Mouse (Mus musculus) kidney, postnatal 0 days (tissue): ENCODE results near the gene Tmem52. TPM values are rescaled to one million over a fixed set of nuclear protein-coding genes. Genes with fewer than 3 reads are reported as not detected.
A peak's percentile ranks its signal among the peaks of the same experiment; 100 is the strongest.
"Not testable (repeated sequence)": the region's sequence is repeated elsewhere in the genome, so short reads cannot be mapped to it uniquely, and the experiment has no call there.

Experiments
- ATAC-seq: fragments of 200-750 bp; cut with Nextera tagmentation; replicated peaks from 2 replicates; pipeline ENCODE4 v1.8.0; 2017; ENCODE audit warnings: low read depth, moderate number of reproducible peaks, moderate TSS enrichment, moderate library complexity; ENCODE audit not compliant: low FRiP score
- DNase-seq: peaks from one replicate; pipeline ENCODE4 v3.0.0-alpha.2; 2016; ENCODE audit warnings: low spot score
- H3K27ac ChIP-seq: fragments of 300-500 bp; sonication (generic); 2 replicates; pipeline ENCODE4 v1.5.1; 2014; ENCODE audit warnings: mild to moderate bottlenecking
- H3K27me3 ChIP-seq: fragments of 300-500 bp; sonication (generic); 2 replicates; pipeline ENCODE4 v1.6.1; 2014; ENCODE audit warnings: low read length, mixed read lengths; ENCODE audit not compliant: insufficient read depth
- H3K36me3 ChIP-seq: fragments of 300-500 bp; sonication (generic); 2 replicates; pipeline ENCODE4 v1.6.1; 2014; ENCODE audit warnings: low read length, mixed read lengths; ENCODE audit not compliant: insufficient read depth
- H3K4me1 ChIP-seq: fragments of 300-500 bp; sonication (generic); replicated peaks from 2 replicates; pipeline ENCODE4 v1.6.1; 2014; ENCODE audit warnings: antibody characterized with exemption, low read length, mixed read lengths; ENCODE audit not compliant: insufficient read depth
- H3K4me2 ChIP-seq: fragments of 300-500 bp; sonication (generic); 2 replicates; pipeline ENCODE4 v1.6.1; 2014; ENCODE audit warnings: mild to moderate bottlenecking, low read length, moderate library complexity, mixed read lengths
- H3K4me3 ChIP-seq: fragments of 300-500 bp; sonication (generic); replicated peaks from 2 replicates; pipeline ENCODE4 v1.5.1; 2014; ENCODE audit warnings: low read depth, low read length
- H3K9ac ChIP-seq: fragments of 300-500 bp; sonication (generic); 2 replicates; pipeline ENCODE4 v1.6.1; 2014; ENCODE audit warnings: low read depth, low read length
- H3K9me3 ChIP-seq: fragments of 300-500 bp; sonication (generic); replicated peaks from 2 replicates; pipeline ENCODE4 v1.6.1; 2016; ENCODE audit warnings: low read length, inconsistent platforms, mixed read lengths
- CTCF ChIP-seq: IDR thresholded peaks from 2 replicates; pipeline ENCODE4 v1.5.1; 2016; ENCODE audit warnings: antibody characterized with exemption, low read depth, mild to moderate bottlenecking, moderate library complexity
- WGBS: fragments of 180-500 bp; shearing (Covaris S2); extraction: QIAGEN DNeasy Blood & Tissue Kit; methylation state at CpG from one replicate; pipeline ENCODE4 v1.1.7; 2014; 5-methylcytosine and 5-hydroxymethylcytosine counted together
- polyA plus RNA-seq: library from polyadenylated mRNA; unstranded; fragments of >200 nt; fragmentation: Nextera tagmentation; extraction: Ambion mirVana; gene quantifications from 2 replicates; pipeline ENCODE4 v1.2.1, GENCODE M21; 2015

The Tmem52 gene
- polyA plus RNA-seq = 6.5 and 7.3 TPM in 2 replicates

DNA sequence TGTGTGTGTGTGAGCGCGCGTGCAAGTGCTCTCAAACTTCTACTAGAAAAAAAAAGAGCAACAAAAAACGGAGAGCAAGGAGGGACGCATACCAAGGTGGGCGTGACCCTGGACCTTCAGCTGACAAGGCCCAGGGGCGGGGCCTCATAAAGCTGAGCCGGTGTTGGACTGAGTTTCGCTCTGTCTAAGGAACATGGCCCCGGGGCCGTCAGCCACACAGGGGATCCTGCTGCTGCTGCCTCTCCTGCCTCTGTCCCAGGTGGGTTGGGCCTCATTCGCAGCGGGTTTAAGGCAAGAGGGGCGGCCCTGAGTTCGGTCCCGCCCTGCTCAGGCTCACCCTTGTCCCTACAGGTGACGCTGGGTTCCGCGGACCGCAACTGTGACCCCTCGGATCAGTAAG, at the start of gene Tmem52:
Tmem52 (plus strand) TSS at position 163 of the 400 bp plus-strand sequence.
- H3K36me3 ChIP-seq = no peaks in the 10 kb centered on the region
- H3K9me3 ChIP-seq = no peaks in the 10 kb centered on the region
- peak within 1 kb of the TSS; percentile 48 for H3K4me2 ChIP-seq
- peak within 1 kb of the TSS; percentile 19; the same call in 1 of the 2 replicates for H3K9ac ChIP-seq
- ATAC-seq = peak; percentile 61
- H3K27me3 ChIP-seq = no peaks in the 10 kb centered on the region
- H3K4me1 ChIP-seq = 0 out of 2 replicates have a peak, but pooled peaks cover 4% of the 10 kb centered on the region
- H3K4me3 ChIP-seq = peak within 1 kb of the TSS; percentile 20
- H3K27ac ChIP-seq = no peak within 1 kb of the TSS; the same call in 1 of the 2 replicates
- WGBS = 10% methylated on average over 21 of the region's 21 CpGs
- DNase-seq = peak; percentile 53
- no peak for TF ChIP-seq CTCF

DNA sequence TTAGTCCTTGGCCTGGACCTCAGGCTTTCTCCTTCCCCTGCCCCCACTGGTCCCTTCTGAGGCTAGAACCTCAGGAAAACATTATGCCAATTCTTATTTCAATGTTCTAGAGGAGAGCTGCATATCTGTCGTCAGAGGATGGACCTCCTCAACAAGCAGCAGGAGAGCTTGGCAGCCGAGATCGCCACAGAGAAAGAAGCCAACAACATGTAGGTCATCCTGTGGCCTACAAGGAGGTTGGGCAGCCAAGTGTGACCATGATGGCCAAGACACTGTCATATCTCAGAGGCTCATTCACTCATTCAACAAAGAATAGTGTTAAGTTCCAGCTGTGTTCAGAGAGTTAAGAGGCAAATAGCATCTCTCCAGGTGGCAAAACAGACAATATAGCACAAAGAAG, 48.8 kb upstream of the Tmem52 start:
- no peaks in the 10 kb centered on the region for H3K4me1 ChIP-seq
- WGBS = 84% methylated on average over 3 of the region's 3 CpGs
- H3K27ac ChIP-seq = no peak overlapping the region
- H3K4me3 ChIP-seq = no peak overlapping the region
- no peaks in the 10 kb centered on the region for H3K27me3 ChIP-seq
- no peak overlapping the region for H3K9ac ChIP-seq
- TF ChIP-seq CTCF = no peak
- DNase-seq (no peak), ATAC-seq (no peak)
- no peak overlapping the region for H3K4me2 ChIP-seq
- no peaks in the 10 kb centered on the region for H3K36me3 ChIP-seq
- no peaks in the 10 kb centered on the region for H3K9me3 ChIP-seq

DNA sequence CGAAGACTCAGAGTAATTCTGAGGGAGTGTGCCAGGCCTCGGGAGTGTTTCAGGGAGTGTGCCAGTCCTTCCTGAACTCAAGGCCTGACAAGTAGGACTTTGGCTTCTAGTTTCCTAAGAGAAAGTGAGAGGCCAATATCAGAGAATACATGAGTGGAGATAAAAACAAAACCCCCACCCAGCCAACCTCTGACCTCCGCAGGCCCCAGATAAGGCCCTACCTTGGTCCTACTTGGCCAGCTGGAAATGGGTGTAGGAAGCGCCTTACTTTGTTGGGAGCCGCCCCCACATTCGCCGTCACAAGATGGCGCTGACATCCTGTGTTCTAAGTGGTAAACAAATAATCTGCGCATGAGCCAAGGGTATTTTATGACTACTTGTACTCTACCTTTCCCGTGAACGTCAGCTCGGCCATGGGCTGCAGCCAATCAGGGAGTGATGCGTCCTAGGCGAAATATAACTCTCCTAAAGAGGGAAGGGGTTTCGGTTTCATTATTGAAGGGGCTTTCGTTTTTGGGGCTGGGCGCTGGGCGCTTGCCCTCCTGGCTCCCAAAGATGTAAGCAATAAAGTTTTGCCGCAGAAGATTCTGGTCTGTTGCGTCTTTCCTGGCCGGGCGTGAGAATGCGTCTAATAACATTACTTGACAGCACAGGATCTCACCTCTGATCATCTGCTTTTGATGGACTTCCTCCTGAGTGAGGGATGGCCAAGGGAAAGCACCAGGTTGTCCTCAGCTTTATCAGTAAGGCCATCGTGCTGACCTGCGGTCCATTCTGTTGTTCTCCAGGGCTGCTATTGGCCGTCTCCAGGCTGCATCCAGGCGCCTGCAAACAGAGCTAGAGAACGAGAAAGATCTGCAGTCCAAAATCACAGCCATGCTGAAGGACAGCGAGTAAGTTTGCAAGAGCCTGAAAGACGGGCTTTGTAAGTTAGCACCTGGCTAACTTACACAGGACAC, 47.2 kb upstream of the Tmem52 start:
- not testable (repeated sequence) for H3K4me3 ChIP-seq, H3K4me2 ChIP-seq, H3K36me3 ChIP-seq, H3K4me1 ChIP-seq, DNase-seq, H3K9ac ChIP-seq, H3K27me3 ChIP-seq, ATAC-seq, H3K9me3 ChIP-seq, H3K27ac ChIP-seq
- 82% methylated on average over 20 of the region's 30 CpGs for WGBS

DNA sequence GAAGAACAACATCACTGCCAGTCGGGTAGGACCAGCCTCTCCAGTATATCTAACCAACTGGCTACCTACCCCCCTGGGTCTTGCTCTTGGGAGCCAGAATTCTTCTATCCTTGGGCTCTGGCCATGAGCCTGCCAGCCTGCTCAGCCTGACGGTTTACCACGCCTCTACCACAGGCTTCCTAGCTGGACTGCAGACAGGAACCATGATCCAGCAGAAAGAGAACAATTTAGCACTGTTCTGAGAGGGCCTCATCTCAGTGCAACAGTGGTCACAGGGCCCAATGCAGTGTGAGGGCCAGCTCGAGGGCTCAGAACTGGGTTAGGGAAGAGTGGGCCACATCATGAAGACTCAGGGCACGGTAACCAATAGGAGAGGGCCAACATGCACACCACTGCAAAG, 44.9 kb upstream of the Tmem52 start:
- TF ChIP-seq CTCF = no peak
- no peak for ATAC-seq
- Histone ChIP-seq H3K9ac (no peak overlapping the region), H3K27ac (no peak overlapping the region), H3K36me3 (no peaks in the 10 kb centered on the region), H3K4me2 (no peak overlapping the region), H3K9me3 (no peaks in the 10 kb centered on the region), H3K27me3 (no peaks in the 10 kb centered on the region), H3K4me3 (no peak overlapping the region), H3K4me1 (no peaks in the 10 kb centered on the region)
- 88% methylated on average over 5 of the region's 5 CpGs for WGBS
- DNase-seq = no peak

DNA sequence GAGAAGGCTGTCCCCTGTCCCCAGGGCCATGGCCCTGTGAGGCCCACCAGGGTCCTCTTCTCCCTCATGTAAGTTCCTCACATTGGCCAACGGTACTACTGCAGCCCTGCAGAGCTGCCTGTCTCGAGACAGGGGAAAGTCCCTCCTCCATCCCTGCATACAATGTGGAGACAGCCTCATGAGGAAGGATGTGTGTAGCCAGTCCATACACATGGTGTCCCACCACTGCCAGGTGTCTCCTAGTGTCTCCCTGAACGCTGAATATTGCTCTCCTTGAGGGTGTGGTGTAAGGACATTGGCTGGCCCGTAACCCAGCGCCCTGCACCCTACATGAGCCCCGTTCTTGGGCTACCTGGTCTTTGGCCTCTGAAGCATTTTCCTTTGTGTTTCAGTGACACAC, 42.6 kb upstream of the Tmem52 start:
- no peak overlapping the region for H3K27ac ChIP-seq
- TF ChIP-seq CTCF = no peak
- DNase-seq = no peak
- no peaks in the 10 kb centered on the region for H3K36me3 ChIP-seq
- H3K4me1 ChIP-seq = no peaks in the 10 kb centered on the region
- no peak for ATAC-seq
- H3K9me3 ChIP-seq = no peaks in the 10 kb centered on the region
- H3K4me3 ChIP-seq = no peak overlapping the region
- no peak overlapping the region for H3K4me2 ChIP-seq
- H3K9ac ChIP-seq = no peak overlapping the region
- no peaks in the 10 kb centered on the region for H3K27me3 ChIP-seq
- WGBS = 78% methylated on average over 6 of the region's 6 CpGs

DNA sequence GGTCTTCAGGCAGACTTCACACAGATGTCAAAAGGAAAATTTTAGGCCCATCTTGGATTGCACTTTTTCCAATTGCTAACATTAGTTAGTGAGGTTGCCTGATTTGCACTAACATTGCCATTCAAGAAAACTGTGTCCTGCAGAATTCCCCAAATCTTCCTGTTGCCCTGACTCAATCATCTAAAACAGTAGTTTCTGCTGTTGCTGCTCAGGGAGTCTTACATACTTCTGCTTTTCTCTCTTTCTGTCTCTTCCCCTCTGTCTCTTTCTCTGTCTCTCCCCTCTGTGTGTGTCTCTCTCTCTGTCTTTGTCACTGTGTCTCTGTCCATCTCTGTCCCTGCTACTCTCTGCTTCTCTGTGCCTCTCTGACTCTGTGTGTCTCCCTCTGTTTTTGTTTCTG, 40.5 kb upstream of the Tmem52 start:
- Histone ChIP-seq H3K4me3 (no peak overlapping the region), H3K4me1 (no peaks in the 10 kb centered on the region), H3K9me3 (no peaks in the 10 kb centered on the region), H3K27me3 (no peaks in the 10 kb centered on the region), H3K9ac (no peak overlapping the region), H3K36me3 (no peaks in the 10 kb centered on the region), H3K4me2 (no peak overlapping the region), H3K27ac (no peak overlapping the region)
- DNase-seq (no peak), ATAC-seq (no peak)
- TF ChIP-seq CTCF = no peak
